Mouse (Mus musculus): Measurements from ENCODE around the gene Fnbp1. TPM values are rescaled to one million over a fixed set of nuclear protein-coding genes. Genes with fewer than 3 reads are reported as not detected.

Gene Fnbp1
- polyA plus RNA-seq, 1 experiment from 2014 or later: 29.1 TPM

GRCm38 (mm10) chr2:31142505-31142904 is 697 bp upstream of the Fnbp1 start:
- H3K27me3 ChIP-seq (ENCODE audit: control insufficient read depth, insufficient read depth, low read length): peaks cover 8% of the 10 kb centered on the region
- no peaks in the 10 kb centered on the region for H3K9me3 ChIP-seq (ENCODE audit: control insufficient read depth, low read length)
- peaks cover 16% of the 10 kb centered on the region for H3K36me3 ChIP-seq (replicated peaks; ENCODE audit: control insufficient read depth, insufficient read depth)
- 28% methylated on average over 3 of the region's 3 CpGs for WGBS
- peak overlapping the region; percentile 80 for H3K4me2 ChIP-seq (replicated peaks)
- peak overlapping the region; percentile 79 for H3K4me3 ChIP-seq (replicated peaks; ENCODE audit: low read length)
- peak overlapping the region; percentile 52; the same call in 1 of the 2 replicates for H3K27ac ChIP-seq
- ATAC-seq (ENCODE audit: low FRiP score) (no peak), DNase-seq (ENCODE audit: low spot score) (no peak)
- peaks cover 11% of the 10 kb centered on the region for H3K4me1 ChIP-seq (replicated peaks; ENCODE audit: control insufficient read depth, insufficient read depth, low read length)
- peak overlapping the region; percentile 88; the same call in 1 of the 2 replicates for H3K9ac ChIP-seq

GRCm38 (mm10) chr2:31141074-31141866 is 538 bp downstream of the Fnbp1 start:
- DNase-seq (ENCODE audit: low spot score) (peak; percentile 33), ATAC-seq (ENCODE audit: low FRiP score) (peak; percentile 77)
- peaks cover 8% of the 10 kb centered on the region for H3K27me3 ChIP-seq (ENCODE audit: control insufficient read depth, insufficient read depth, low read length)
- H3K4me3 ChIP-seq (replicated peaks; ENCODE audit: low read length): peak overlapping the region; percentile 79
- H3K4me2 ChIP-seq (replicated peaks): peak overlapping the region; percentile 80
- under 1% methylated on average over 69 of the region's 78 CpGs for WGBS
- peaks cover 11% of the 10 kb centered on the region for H3K4me1 ChIP-seq (replicated peaks; ENCODE audit: control insufficient read depth, insufficient read depth, low read length)
- peak overlapping the region; percentile 88 for H3K9ac ChIP-seq
- no peaks in the 10 kb centered on the region for H3K9me3 ChIP-seq (ENCODE audit: control insufficient read depth, low read length)
- peaks cover 5% of the 10 kb centered on the region for H3K36me3 ChIP-seq (replicated peaks; ENCODE audit: control insufficient read depth, insufficient read depth)
- H3K27ac ChIP-seq: peak overlapping the region; percentile 86

- Histone ChIP-seq H3K9me3 (ENCODE audit: control insufficient read depth, low read length) (no peaks in the 10 kb centered on the region), H3K4me3 (replicated peaks; ENCODE audit: low read length) (peak overlapping the region; percentile 79), H3K27me3 (ENCODE audit: control insufficient read depth, insufficient read depth, low read length) (peaks cover 8% of the 10 kb centered on the region), H3K4me2 (replicated peaks) (peak overlapping the region; percentile 80), H3K36me3 (replicated peaks; ENCODE audit: control insufficient read depth, insufficient read depth) (no peaks in the 10 kb centered on the region), H3K9ac (peak overlapping the region; percentile 88), H3K27ac (no peak overlapping the region), H3K4me1 (replicated peaks; ENCODE audit: control insufficient read depth, insufficient read depth, low read length) (peaks cover 11% of the 10 kb centered on the region)
- DNase-seq (ENCODE audit: low spot score): no peak
- WGBS: 6% methylated on average over 10 of the region's 10 CpGs
- no peak for ATAC-seq (ENCODE audit: low FRiP score)
These were observed 1.1 kb downstream of the Fnbp1 start for GRCm38 (mm10) chr2:31140772-31141073.

GRCm38 (mm10) chr2:31139991-31140771 is 1.6 kb downstream of the Fnbp1 start:
- no peak overlapping the region for H3K27ac ChIP-seq
- peaks cover 11% of the 10 kb centered on the region for H3K4me1 ChIP-seq (replicated peaks; ENCODE audit: control insufficient read depth, insufficient read depth, low read length)
- no peaks in the 10 kb centered on the region for H3K36me3 ChIP-seq (replicated peaks; ENCODE audit: control insufficient read depth, insufficient read depth)
- H3K9ac ChIP-seq: peak overlapping the region; percentile 88
- 82% methylated on average over 12 of the region's 12 CpGs for WGBS
- H3K4me2 ChIP-seq (replicated peaks): peak overlapping the region; percentile 80
- H3K9me3 ChIP-seq (ENCODE audit: control insufficient read depth, low read length): no peaks in the 10 kb centered on the region
- no peak for DNase-seq (ENCODE audit: low spot score)
- H3K27me3 ChIP-seq (ENCODE audit: control insufficient read depth, insufficient read depth, low read length): peaks cover 8% of the 10 kb centered on the region
- no peak for ATAC-seq (ENCODE audit: low FRiP score)
- H3K4me3 ChIP-seq (replicated peaks; ENCODE audit: low read length): peak overlapping the region; percentile 79

- ATAC-seq (ENCODE audit: low FRiP score) (no peak), DNase-seq (ENCODE audit: low spot score) (no peak)
- no peak overlapping the region for H3K27ac ChIP-seq
- no peak overlapping the region for H3K4me3 ChIP-seq (replicated peaks; ENCODE audit: low read length)
- WGBS: 87% methylated on average over 10 of the region's 10 CpGs
- H3K9ac ChIP-seq: no peak overlapping the region
- peaks cover 11% of the 10 kb centered on the region for H3K4me1 ChIP-seq (replicated peaks; ENCODE audit: control insufficient read depth, insufficient read depth, low read length)
- peaks cover 8% of the 10 kb centered on the region for H3K27me3 ChIP-seq (ENCODE audit: control insufficient read depth, insufficient read depth, low read length)
- H3K9me3 ChIP-seq (ENCODE audit: control insufficient read depth, low read length): no peaks in the 10 kb centered on the region
- H3K4me2 ChIP-seq (replicated peaks): no peak overlapping the region
- H3K36me3 ChIP-seq (replicated peaks; ENCODE audit: control insufficient read depth, insufficient read depth): no peaks in the 10 kb centered on the region
These were observed 2.6 kb downstream of the Fnbp1 start for GRCm38 (mm10) chr2:31139174-31139632.

GRCm38 (mm10) chr2:31137018-31137590 is 4.7 kb downstream of the Fnbp1 start:
- H3K27me3 ChIP-seq (ENCODE audit: control insufficient read depth, insufficient read depth, low read length): no peaks in the 10 kb centered on the region
- no peak overlapping the region for H3K9ac ChIP-seq
- H3K4me3 ChIP-seq (replicated peaks; ENCODE audit: low read length): no peak overlapping the region
- H3K4me2 ChIP-seq (replicated peaks): no peak overlapping the region
- peaks cover 11% of the 10 kb centered on the region for H3K4me1 ChIP-seq (replicated peaks; ENCODE audit: control insufficient read depth, insufficient read depth, low read length)
- ATAC-seq (ENCODE audit: low FRiP score): no peak
- no peak overlapping the region for H3K27ac ChIP-seq
- no peaks in the 10 kb centered on the region for H3K36me3 ChIP-seq (replicated peaks; ENCODE audit: control insufficient read depth, insufficient read depth)
- no peaks in the 10 kb centered on the region for H3K9me3 ChIP-seq (ENCODE audit: control insufficient read depth, low read length)
- no peak for DNase-seq (ENCODE audit: low spot score)
- 74% methylated on average over 14 of the region's 14 CpGs for WGBS

GRCm38 (mm10) chr2:31136338-31136737 is 5.5 kb downstream of the Fnbp1 start:
- Histone ChIP-seq H3K27ac (no peak overlapping the region), H3K27me3 (ENCODE audit: control insufficient read depth, insufficient read depth, low read length) (no peaks in the 10 kb centered on the region), H3K4me3 (replicated peaks; ENCODE audit: low read length) (no peak overlapping the region), H3K36me3 (replicated peaks; ENCODE audit: control insufficient read depth, insufficient read depth) (no peaks in the 10 kb centered on the region), H3K4me2 (replicated peaks) (no peak overlapping the region), H3K9me3 (ENCODE audit: control insufficient read depth, low read length) (no peaks in the 10 kb centered on the region), H3K4me1 (replicated peaks; ENCODE audit: control insufficient read depth, insufficient read depth, low read length) (peaks cover 11% of the 10 kb centered on the region), H3K9ac (no peak overlapping the region)
- DNase-seq (ENCODE audit: low spot score) (no peak), ATAC-seq (ENCODE audit: low FRiP score) (no peak)
- 75% methylated on average over 12 of the region's 13 CpGs for WGBS

- H3K4me2 ChIP-seq (replicated peaks): no peak overlapping the region
- ATAC-seq (ENCODE audit: low FRiP score) (no peak), DNase-seq (ENCODE audit: low spot score) (no peak)
- H3K27me3 ChIP-seq (ENCODE audit: control insufficient read depth, insufficient read depth, low read length): no peaks in the 10 kb centered on the region
- H3K9me3 ChIP-seq (ENCODE audit: control insufficient read depth, low read length): no peaks in the 10 kb centered on the region
- no peak overlapping the region for H3K9ac ChIP-seq
- H3K4me1 ChIP-seq (replicated peaks; ENCODE audit: control insufficient read depth, insufficient read depth, low read length): peaks cover 9% of the 10 kb centered on the region
- no peaks in the 10 kb centered on the region for H3K36me3 ChIP-seq (replicated peaks; ENCODE audit: control insufficient read depth, insufficient read depth)
- 65% methylated on average over 13 of the region's 13 CpGs for WGBS
- H3K27ac ChIP-seq: no peak overlapping the region
- no peak overlapping the region for H3K4me3 ChIP-seq (replicated peaks; ENCODE audit: low read length)
These were observed 6.3 kb downstream of the Fnbp1 start for GRCm38 (mm10) chr2:31135512-31135931.

GRCm38 (mm10) chr2:31133981-31134380 is 7.8 kb downstream of the Fnbp1 start:
- ATAC-seq (ENCODE audit: low FRiP score) (no peak), DNase-seq (ENCODE audit: low spot score) (no peak)
- no peaks in the 10 kb centered on the region for H3K36me3 ChIP-seq (replicated peaks; ENCODE audit: control insufficient read depth, insufficient read depth)
- no peaks in the 10 kb centered on the region for H3K4me1 ChIP-seq (replicated peaks; ENCODE audit: control insufficient read depth, insufficient read depth, low read length)
- no peaks in the 10 kb centered on the region for H3K27me3 ChIP-seq (ENCODE audit: control insufficient read depth, insufficient read depth, low read length)
- H3K4me2 ChIP-seq (replicated peaks): no peak overlapping the region
- no peak overlapping the region for H3K9ac ChIP-seq
- H3K9me3 ChIP-seq (ENCODE audit: control insufficient read depth, low read length): no peaks in the 10 kb centered on the region
- 90% methylated on average over 3 of the region's 4 CpGs for WGBS
- no peak overlapping the region for H3K27ac ChIP-seq
- H3K4me3 ChIP-seq (replicated peaks; ENCODE audit: low read length): no peak overlapping the region

All from hindbrain, embryonic 14.5 days (tissue).